Mouse (Mus musculus): ENCODE data around the gene Ak6. TPM values are rescaled to one million over a fixed set of nuclear protein-coding genes. Genes with fewer than 3 reads are reported as not detected.
A peak's percentile ranks its signal among the peaks of the same experiment; 100 is the strongest.

Ak6 gene
- 341 and 345 TPM in 2 replicates for polyA plus RNA-seq (2014; fragmentation: Nextera tagmentation; extraction: Ambion mirVana)

GRCm38 (mm10) chr13:100650550-100651438 is at the start of gene Ak6, which contains the start of gene Rad17:
TSS of gene Ak6 (plus strand) at chr13:100650979.
TSS of gene Rad17 (minus strand) at chr13:100651051.
- under 1% methylated on average over 70 of the region's 73 CpGs for WGBS
- ATAC-seq (ENCODE audit: insufficient number of reproducible peaks, low FRiP score, low TSS enrichment, low read depth) = peak; percentile 97
- H3K4me1 ChIP-seq (ENCODE audit: control insufficient read depth, insufficient read depth, low read length) = peaks cover 4% of the 10 kb centered on the region

GRCm38 (mm10) chr13:100601034-100601433 is 49.7 kb upstream of the Ak6 start:
- Histone ChIP-seq H3K9me3 (ENCODE audit: control insufficient read depth, low read length) (no peaks in the 10 kb centered on the region), H3K9ac (ENCODE audit: low read length) (no peak overlapping the region), H3K27ac (replicated peaks; ENCODE audit: low read depth, low read length) (no peak overlapping the region), H3K27me3 (ENCODE audit: control insufficient read depth, insufficient read depth, low read length) (no peaks in the 10 kb centered on the region), H3K4me1 (ENCODE audit: control insufficient read depth, insufficient read depth, low read length) (no peaks in the 10 kb centered on the region), H3K36me3 (ENCODE audit: control insufficient read depth, insufficient read depth, low read length) (no peaks in the 10 kb centered on the region), H3K4me3 (ENCODE audit: low read depth, low read length) (no peak overlapping the region), H3K4me2 (ENCODE audit: low read depth, severe bottlenecking) (no peak overlapping the region)
- no peak for DNase-seq (ENCODE audit: low spot score)
- 74% methylated on average over 7 of the region's 8 CpGs for WGBS
- no peak for ATAC-seq (ENCODE audit: insufficient number of reproducible peaks, low FRiP score, low TSS enrichment, low read depth)

More at GRCm38 (mm10) chr13:100650550-100651438, at the start of gene Ak6, which contains the start of gene Rad17:
- H3K4me2 ChIP-seq (ENCODE audit: low read depth, severe bottlenecking) = peak within 1 kb of the TSS; percentile 65
- peak within 1 kb of the TSS; percentile 96 for H3K27ac ChIP-seq (replicated peaks; ENCODE audit: low read depth, low read length)
- H3K27me3 ChIP-seq (ENCODE audit: control insufficient read depth, insufficient read depth, low read length) = no peaks in the 10 kb centered on the region
- peak; percentile 96 for DNase-seq (ENCODE audit: low spot score)
- H3K9me3 ChIP-seq (ENCODE audit: control insufficient read depth, low read length) = no peaks in the 10 kb centered on the region
- H3K36me3 ChIP-seq (ENCODE audit: control insufficient read depth, insufficient read depth, low read length) = peaks cover 6% of the 10 kb centered on the region; the same call in 1 of the 2 replicates
- peak within 1 kb of the TSS; percentile 74 for H3K4me3 ChIP-seq (ENCODE audit: low read depth, low read length)
- H3K9ac ChIP-seq (ENCODE audit: low read length) = peak within 1 kb of the TSS; percentile 92

GRCm38 (mm10) chr13:100602239-100602902 is 48.4 kb upstream of the Ak6 start:
- WGBS = 69% methylated on average over 5 of the region's 5 CpGs
- H3K27me3 ChIP-seq (ENCODE audit: control insufficient read depth, insufficient read depth, low read length) = no peaks in the 10 kb centered on the region
- H3K9me3 ChIP-seq (ENCODE audit: control insufficient read depth, low read length) = no peaks in the 10 kb centered on the region
- H3K27ac ChIP-seq (replicated peaks; ENCODE audit: low read depth, low read length) = no peak overlapping the region
- H3K4me3 ChIP-seq (ENCODE audit: low read depth, low read length) = no peak overlapping the region
- no peak for DNase-seq (ENCODE audit: low spot score)
- H3K4me2 ChIP-seq (ENCODE audit: low read depth, severe bottlenecking) = no peak overlapping the region
- no peaks in the 10 kb centered on the region for H3K4me1 ChIP-seq (ENCODE audit: control insufficient read depth, insufficient read depth, low read length)
- no peak overlapping the region for H3K9ac ChIP-seq (ENCODE audit: low read length)
- no peaks in the 10 kb centered on the region for H3K36me3 ChIP-seq (ENCODE audit: control insufficient read depth, insufficient read depth, low read length)
- ATAC-seq (ENCODE audit: insufficient number of reproducible peaks, low FRiP score, low TSS enrichment, low read depth) = no peak

- ATAC-seq (ENCODE audit: insufficient number of reproducible peaks, low FRiP score, low TSS enrichment, low read depth) (no peak), DNase-seq (ENCODE audit: low spot score) (no peak)
- H3K27me3 ChIP-seq (ENCODE audit: control insufficient read depth, insufficient read depth, low read length) = no peaks in the 10 kb centered on the region
- no peak overlapping the region for H3K27ac ChIP-seq (replicated peaks; ENCODE audit: low read depth, low read length)
- no peak overlapping the region for H3K4me3 ChIP-seq (ENCODE audit: low read depth, low read length)
- 91% methylated on average over 10 of the region's 10 CpGs for WGBS
- H3K4me2 ChIP-seq (ENCODE audit: low read depth, severe bottlenecking) = no peak overlapping the region
- H3K9ac ChIP-seq (ENCODE audit: low read length) = no peak overlapping the region
- H3K36me3 ChIP-seq (ENCODE audit: control insufficient read depth, insufficient read depth, low read length) = no peaks in the 10 kb centered on the region
- 0 out of 2 replicates have a peak, but pooled peaks cover 3% of the 10 kb centered on the region for H3K9me3 ChIP-seq (ENCODE audit: control insufficient read depth, low read length)
- H3K4me1 ChIP-seq (ENCODE audit: control insufficient read depth, insufficient read depth, low read length) = no peaks in the 10 kb centered on the region
These were observed 47.6 kb upstream of the Ak6 start for GRCm38 (mm10) chr13:100603031-100603737.

- Histone ChIP-seq H3K27ac (replicated peaks; ENCODE audit: low read depth, low read length) (no peak overlapping the region), H3K4me3 (ENCODE audit: low read depth, low read length) (no peak overlapping the region), H3K9me3 (ENCODE audit: control insufficient read depth, low read length) (0 out of 2 replicates have a peak, but pooled peaks cover 3% of the 10 kb centered on the region), H3K36me3 (ENCODE audit: control insufficient read depth, insufficient read depth, low read length) (no peaks in the 10 kb centered on the region), H3K9ac (ENCODE audit: low read length) (no peak overlapping the region), H3K27me3 (ENCODE audit: control insufficient read depth, insufficient read depth, low read length) (no peaks in the 10 kb centered on the region), H3K4me2 (ENCODE audit: low read depth, severe bottlenecking) (no peak overlapping the region), H3K4me1 (ENCODE audit: control insufficient read depth, insufficient read depth, low read length) (no peaks in the 10 kb centered on the region)
- DNase-seq (ENCODE audit: low spot score) (no peak), ATAC-seq (ENCODE audit: insufficient number of reproducible peaks, low FRiP score, low TSS enrichment, low read depth) (no peak)
- 91% methylated on average over 11 of the region's 11 CpGs for WGBS
These were observed 47.1 kb upstream of the Ak6 start for GRCm38 (mm10) chr13:100603738-100604095.

- WGBS = 71% methylated on average over 1 of the region's 1 CpGs
- DNase-seq (ENCODE audit: low spot score) (no peak), ATAC-seq (ENCODE audit: insufficient number of reproducible peaks, low FRiP score, low TSS enrichment, low read depth) (no peak)
- H3K9me3 ChIP-seq (ENCODE audit: control insufficient read depth, low read length) = 0 out of 2 replicates have a peak, but pooled peaks cover 3% of the 10 kb centered on the region
- H3K27ac ChIP-seq (replicated peaks; ENCODE audit: low read depth, low read length) = no peak overlapping the region
- H3K9ac ChIP-seq (ENCODE audit: low read length) = no peak overlapping the region
- no peak overlapping the region for H3K4me3 ChIP-seq (ENCODE audit: low read depth, low read length)
- H3K27me3 ChIP-seq (ENCODE audit: control insufficient read depth, insufficient read depth, low read length) = no peaks in the 10 kb centered on the region
- H3K4me2 ChIP-seq (ENCODE audit: low read depth, severe bottlenecking) = no peak overlapping the region
- no peaks in the 10 kb centered on the region for H3K4me1 ChIP-seq (ENCODE audit: control insufficient read depth, insufficient read depth, low read length)
- H3K36me3 ChIP-seq (ENCODE audit: control insufficient read depth, insufficient read depth, low read length) = no peaks in the 10 kb centered on the region
These were observed 44.9 kb upstream of the Ak6 start for GRCm38 (mm10) chr13:100605845-100606244.

- Histone ChIP-seq H3K9ac (ENCODE audit: low read length) (no peak overlapping the region), H3K27me3 (ENCODE audit: control insufficient read depth, insufficient read depth, low read length) (no peaks in the 10 kb centered on the region), H3K9me3 (ENCODE audit: control insufficient read depth, low read length) (0 out of 2 replicates have a peak, but pooled peaks cover 3% of the 10 kb centered on the region), H3K4me3 (ENCODE audit: low read depth, low read length) (no peak overlapping the region), H3K27ac (replicated peaks; ENCODE audit: low read depth, low read length) (no peak overlapping the region), H3K4me2 (ENCODE audit: low read depth, severe bottlenecking) (no peak overlapping the region), H3K36me3 (ENCODE audit: control insufficient read depth, insufficient read depth, low read length) (no peaks in the 10 kb centered on the region), H3K4me1 (ENCODE audit: control insufficient read depth, insufficient read depth, low read length) (no peaks in the 10 kb centered on the region)
- DNase-seq (ENCODE audit: low spot score) = no peak
- WGBS = 89% methylated on average over 8 of the region's 8 CpGs
- ATAC-seq (ENCODE audit: insufficient number of reproducible peaks, low FRiP score, low TSS enrichment, low read depth) = no peak
These were observed 43.0 kb upstream of the Ak6 start for GRCm38 (mm10) chr13:100607756-100608155.

- Histone ChIP-seq H3K9ac (ENCODE audit: low read length) (no peak overlapping the region), H3K27me3 (ENCODE audit: control insufficient read depth, insufficient read depth, low read length) (peaks cover 3% of the 10 kb centered on the region; the same call in 1 of the 2 replicates), H3K4me1 (ENCODE audit: control insufficient read depth, insufficient read depth, low read length) (no peaks in the 10 kb centered on the region), H3K4me3 (ENCODE audit: low read depth, low read length) (no peak overlapping the region), H3K36me3 (ENCODE audit: control insufficient read depth, insufficient read depth, low read length) (no peaks in the 10 kb centered on the region), H3K27ac (replicated peaks; ENCODE audit: low read depth, low read length) (no peak overlapping the region), H3K9me3 (ENCODE audit: control insufficient read depth, low read length) (0 out of 2 replicates have a peak, but pooled peaks cover 3% of the 10 kb centered on the region), H3K4me2 (ENCODE audit: low read depth, severe bottlenecking) (no peak overlapping the region)
- DNase-seq (ENCODE audit: low spot score) (no peak), ATAC-seq (ENCODE audit: insufficient number of reproducible peaks, low FRiP score, low TSS enrichment, low read depth) (no peak)
- WGBS = 93% methylated on average over 13 of the region's 13 CpGs
These were observed 39.5 kb upstream of the Ak6 start for GRCm38 (mm10) chr13:100611266-100611665.
